Mouse (Mus musculus) lung, adult 2 months (tissue): ENCODE results near the gene Mag. TPM values are rescaled to one million over a fixed set of nuclear protein-coding genes. Genes with fewer than 3 reads are reported as not detected.

Experiments
- DNase-seq: peaks from one replicate; pipeline ENCODE4 v3.0.0; 2022
- H3K4me1 ChIP-seq: fragments of 200-500 bp; 2 replicates; pipeline ENCODE4 v1.6.1; 2011; ENCODE audit warnings: low read length; ENCODE audit not compliant: control insufficient read depth, insufficient read depth
- H3K4me3 ChIP-seq: fragments of 200-500 bp; replicated peaks from 2 replicates; pipeline ENCODE3; 2011; ENCODE audit warnings: low read depth, mild to moderate bottlenecking, control low read depth, low read length; ENCODE audit errors: extremely low read depth
- CTCF ChIP-seq: fragments of 200-500 bp; IDR thresholded peaks from 2 replicates; pipeline ENCODE4 v1.5.1; 2011; ENCODE audit warnings: mild to moderate bottlenecking, low read length, control low read depth; ENCODE audit not compliant: insufficient read depth
- POLR2A ChIP-seq: fragments of 200-500 bp; IDR thresholded peaks from 2 replicates; pipeline ENCODE4 v1.6.1; 2011; ENCODE audit warnings: low read depth, mild to moderate bottlenecking, control low read depth, low read length, borderline replicate concordance; ENCODE audit errors: extremely low read depth
- WGBS: fragments of 180-500 bp; shearing (Covaris S2); methylation state at CpG from one replicate; pipeline ENCODE4 v1.1.7; 2018; 5-methylcytosine and 5-hydroxymethylcytosine counted together
- polyA plus RNA-seq: library from polyadenylated mRNA; depleted of rRNA; stranded (reverse); fragments of >200 nt; gene quantifications from 2 replicates; pipeline ENCODE4 v1.2.3, GENCODE M21; 2012; rRNA removed

Gene Mag
- polyA plus RNA-seq, 1 experiment = 3.7 TPM

GRCm38 (mm10) chr7:30863386-30863785 is 51.3 kb downstream of the Mag start:
- TF ChIP-seq CTCF = no peak
- TF ChIP-seq POLR2A = no peak
- H3K4me3 ChIP-seq = no peak overlapping the region
- 50% methylated on average over 8 of the region's 8 CpGs for WGBS
- no peak for DNase-seq
- no peaks in the 10 kb centered on the region for H3K4me1 ChIP-seq

- H3K4me3 ChIP-seq = no peak within 1 kb of the TSS
- TF ChIP-seq POLR2A = no peak
- no peak for TF ChIP-seq CTCF
- 83% methylated on average over 12 of the region's 12 CpGs for WGBS
- no peaks in the 10 kb centered on the region for H3K4me1 ChIP-seq
- DNase-seq = no peak
Measured at GRCm38 (mm10) chr7:30861464-30861863, 53.2 kb downstream of the Mag start, which contains the start of gene Ffar1. Ffar1 (minus strand) TSS chr7:30861564.

- peak; percentile 13 for DNase-seq
- WGBS = 7% methylated on average over 16 of the region's 16 CpGs
- no peak overlapping the region for H3K4me3 ChIP-seq
- H3K4me1 ChIP-seq = no peaks in the 10 kb centered on the region
- no peak for TF ChIP-seq POLR2A
- peak; percentile 83 for TF ChIP-seq CTCF
Measured at GRCm38 (mm10) chr7:30859635-30860402, 54.9 kb downstream of the Mag start.

GRCm38 (mm10) chr7:30859290-30859634 is 55.4 kb downstream of the Mag start:
- Histone ChIP-seq H3K4me1 (no peaks in the 10 kb centered on the region), H3K4me3 (no peak overlapping the region)
- TF ChIP-seq CTCF (peak; percentile 73), POLR2A (no peak)
- peak; percentile 64 for DNase-seq

GRCm38 (mm10) chr7:30857746-30858145 is 56.9 kb downstream of the Mag start:
- no peaks in the 10 kb centered on the region for H3K4me1 ChIP-seq
- no peak for TF ChIP-seq POLR2A
- TF ChIP-seq CTCF = no peak
- no peak overlapping the region for H3K4me3 ChIP-seq
- DNase-seq = no peak
- 65% methylated on average over 1 of the region's 1 CpGs for WGBS

GRCm38 (mm10) chr7:30856078-30856477 is 58.6 kb downstream of the Mag start, which contains the start of gene Ffar3:
Ffar3 (minus strand) TSS chr7:30856178.
- Histone ChIP-seq H3K4me3 (no peak within 1 kb of the TSS), H3K4me1 (no peaks in the 10 kb centered on the region)
- WGBS = 66% methylated on average over 6 of the region's 6 CpGs
- TF ChIP-seq CTCF (no peak), POLR2A (no peak)
- no peak for DNase-seq

GRCm38 (mm10) chr7:30851421-30851820 is 63.3 kb downstream of the Mag start:
- DNase-seq = no peak
- TF ChIP-seq POLR2A = no peak
- no peak for TF ChIP-seq CTCF
- H3K4me3 ChIP-seq = no peak overlapping the region
- 82% methylated on average over 1 of the region's 1 CpGs for WGBS
- no peaks in the 10 kb centered on the region for H3K4me1 ChIP-seq

Other genes starting within 250 kb of the Mag start
- 9.9 and 13.0 TPM in 2 replicates for gene Haus5, start 249.9 kb downstream of the Mag start, polyA plus RNA-seq
- not detected in 2 replicates for gene Pmis2, start 243.3 kb downstream of the Mag start, polyA plus RNA-seq
- not detected in 2 replicates for gene 2200002J24Rik, start 215.9 kb downstream of the Mag start, polyA plus RNA-seq
- gene Atp4a, start 202.7 kb downstream of the Mag start, polyA plus RNA-seq = not detected in 2 replicates
- 122 and 154 TPM in 2 replicates for gene Tmem147, start 185.3 kb downstream of the Mag start, polyA plus RNA-seq
- 0.27 and 0.40 TPM in 2 replicates for gene Gapdhs, start 171.2 kb downstream of the Mag start, polyA plus RNA-seq
- gene Sbsn, start 163.4 kb downstream of the Mag start, polyA plus RNA-seq = 3.8 and 60.4 TPM in 2 replicates
- 43.8 and 486 TPM in 2 replicates for gene Dmkn, start 151.1 kb downstream of the Mag start, polyA plus RNA-seq
- 307 TPM in 1 of 2 replicates, not detected in the other for gene Krtdap, start 127.0 kb downstream of the Mag start, polyA plus RNA-seq
- gene Ffar2, start 91.1 kb downstream of the Mag start, polyA plus RNA-seq = 3.0 and 5.2 TPM in 2 replicates
- gene Ffar3, start 58.7 kb downstream of the Mag start, polyA plus RNA-seq = not detected in 2 replicates
- 0.78 and 1.3 TPM in 2 replicates for gene Ffar1, start 53.3 kb downstream of the Mag start, polyA plus RNA-seq
- 14.4 and 19.3 TPM in 2 replicates for gene Cd22, start 34.5 kb downstream of the Mag start, polyA plus RNA-seq
- 0.75 TPM in 1 of 2 replicates, not detected in the other for gene Hamp2, start 9.8 kb upstream of the Mag start, polyA plus RNA-seq
- 34.5 and 45.7 TPM in 2 replicates for gene Hamp, start 29.2 kb upstream of the Mag start, polyA plus RNA-seq
- 122 and 190 TPM in 2 replicates for gene Usf2, start 41.9 kb upstream of the Mag start, polyA plus RNA-seq
- 93.0 and 116 TPM in 2 replicates for gene Lsr, start 58.6 kb upstream of the Mag start, polyA plus RNA-seq
- 5.7 and 7.2 TPM in 2 replicates for gene Fam187b, start 58.9 kb upstream of the Mag start, polyA plus RNA-seq
- 156 and 178 TPM in 2 replicates for gene Fxyd5, start 127.6 kb upstream of the Mag start, polyA plus RNA-seq
- gene Fxyd7, start 136.6 kb upstream of the Mag start, polyA plus RNA-seq = 7.5 and 10.6 TPM in 2 replicates
- 330 and 336 TPM in 2 replicates for gene Fxyd1, start 142.3 kb upstream of the Mag start, polyA plus RNA-seq
- 6.8 TPM in 2 replicates for gene Lgi4, start 144.5 kb upstream of the Mag start, polyA plus RNA-seq
- 16.4 and 43.2 TPM in 2 replicates for gene Fxyd3, start 161.8 kb upstream of the Mag start, polyA plus RNA-seq
- gene Hpn, start 200.4 kb upstream of the Mag start, polyA plus RNA-seq = 30.1 and 34.5 TPM in 2 replicates
- 26.6 and 43.9 TPM in 2 replicates for gene Scn1b, start 212.1 kb upstream of the Mag start, polyA plus RNA-seq
- gene Gramd1a, start 241.0 kb upstream of the Mag start, polyA plus RNA-seq = 103 and 113 TPM in 2 replicates